Mouse (Mus musculus): Measurements from ENCODE around the gene Mtrex. TPM values are rescaled to one million over a fixed set of nuclear protein-coding genes. Genes with fewer than 3 reads are reported as not detected.
A peak's percentile ranks its signal among the peaks of the same experiment; 100 is the strongest.

Gene Mtrex
- total and polyA plus RNA-seq, 2 experiments from 2014 or later, result 39.9 to 41.8 TPM

- ATAC-seq (no peak), DNase-seq (no peak)
- peaks cover 2% of the 10 kb centered on the region; the same call in 1 of the 2 replicates for H3K4me1 ChIP-seq (ENCODE audit: insufficient read depth)
- H3K9me3 ChIP-seq (ENCODE audit: low read length), result no peaks in the 10 kb centered on the region
- no peak overlapping the region for H3K4me2 ChIP-seq (ENCODE audit: low read depth)
- no peak for TF ChIP-seq CTCF (IDR thresholded peaks at IDR 0.05; ENCODE audit: low read depth)
- peaks cover 19% of the 10 kb centered on the region for H3K36me3 ChIP-seq (ENCODE audit: insufficient read depth)
- no peak overlapping the region for H3K9ac ChIP-seq
- WGBS, result 91% methylated on average over 3 of the region's 3 CpGs
- H3K4me3 ChIP-seq (ENCODE audit: low read depth, low read length), result no peak overlapping the region
- H3K27me3 ChIP-seq (ENCODE audit: insufficient read depth, low read length), result no peaks in the 10 kb centered on the region
- H3K27ac ChIP-seq (ENCODE audit: low read depth, low read length), result no peak overlapping the region
Measured at GRCm38 (mm10) chr13:112920906-112921305, 6.3 kb downstream of the Mtrex start.

- Histone ChIP-seq H3K36me3 (ENCODE audit: insufficient read depth) (peaks cover 19% of the 10 kb centered on the region), H3K4me1 (ENCODE audit: insufficient read depth) (no peaks in the 10 kb centered on the region), H3K4me2 (ENCODE audit: low read depth) (no peak overlapping the region), H3K9ac (no peak overlapping the region), H3K9me3 (ENCODE audit: low read length) (no peaks in the 10 kb centered on the region), H3K27me3 (ENCODE audit: insufficient read depth, low read length) (no peaks in the 10 kb centered on the region), H3K4me3 (ENCODE audit: low read depth, low read length) (no peak overlapping the region), H3K27ac (ENCODE audit: low read depth, low read length) (no peak overlapping the region)
- TF ChIP-seq CTCF (IDR thresholded peaks at IDR 0.05; ENCODE audit: low read depth), result no peak
- no peak for DNase-seq
- ATAC-seq, result no peak
- 87% methylated on average over 4 of the region's 4 CpGs for WGBS
Measured at GRCm38 (mm10) chr13:112919141-112919865, 7.9 kb downstream of the Mtrex start.

- Histone ChIP-seq H3K4me3 (ENCODE audit: low read depth, low read length) (no peak overlapping the region), H3K27ac (ENCODE audit: low read depth, low read length) (no peak overlapping the region), H3K27me3 (ENCODE audit: insufficient read depth, low read length) (no peaks in the 10 kb centered on the region), H3K4me1 (ENCODE audit: insufficient read depth) (no peaks in the 10 kb centered on the region), H3K9me3 (ENCODE audit: low read length) (no peaks in the 10 kb centered on the region), H3K9ac (no peak overlapping the region), H3K4me2 (ENCODE audit: low read depth) (no peak overlapping the region), H3K36me3 (ENCODE audit: insufficient read depth) (peaks cover 26% of the 10 kb centered on the region)
- no peak for TF ChIP-seq CTCF (IDR thresholded peaks at IDR 0.05; ENCODE audit: low read depth)
- DNase-seq (no peak), ATAC-seq (no peak)
- WGBS, result 82% methylated on average over 4 of the region's 4 CpGs
Measured at GRCm38 (mm10) chr13:112910434-112910833, 16.8 kb downstream of the Mtrex start.

GRCm38 (mm10) chr13:112909663-112910062 lies 17.5 kb downstream of the Mtrex start:
- Histone ChIP-seq H3K4me2 (ENCODE audit: low read depth) (no peak overlapping the region), H3K9me3 (ENCODE audit: low read length) (no peaks in the 10 kb centered on the region), H3K4me3 (ENCODE audit: low read depth, low read length) (no peak overlapping the region), H3K36me3 (ENCODE audit: insufficient read depth) (peaks cover 34% of the 10 kb centered on the region), H3K27me3 (ENCODE audit: insufficient read depth, low read length) (no peaks in the 10 kb centered on the region), H3K4me1 (ENCODE audit: insufficient read depth) (no peaks in the 10 kb centered on the region), H3K27ac (ENCODE audit: low read depth, low read length) (no peak overlapping the region), H3K9ac (no peak overlapping the region)
- peak; percentile 67 for DNase-seq
- WGBS, result 70% methylated on average over 4 of the region's 4 CpGs
- TF ChIP-seq CTCF (IDR thresholded peaks at IDR 0.05; ENCODE audit: low read depth), result peak; percentile 83
- ATAC-seq, result no peak; the same call in 1 of the 2 replicates

GRCm38 (mm10) chr13:112902176-112902575 lies 25.0 kb downstream of the Mtrex start:
- 86% methylated on average over 3 of the region's 3 CpGs for whole genome bisulfite sequencing
- no peak overlapping the region for H3K4me2 ChIP-seq (ENCODE audit: low read depth)
- no peaks in the 10 kb centered on the region for H3K4me1 ChIP-seq (ENCODE audit: insufficient read depth)
- no peak overlapping the region for H3K27ac ChIP-seq (ENCODE audit: low read depth, low read length)
- no peak overlapping the region for H3K4me3 ChIP-seq (ENCODE audit: low read depth, low read length)
- H3K9ac ChIP-seq, result no peak overlapping the region
- no peak for TF ChIP-seq CTCF (IDR thresholded peaks at IDR 0.05; ENCODE audit: low read depth)
- no peak for ATAC-seq
- no peaks in the 10 kb centered on the region for H3K9me3 ChIP-seq (ENCODE audit: low read length)
- H3K27me3 ChIP-seq (ENCODE audit: insufficient read depth, low read length), result no peaks in the 10 kb centered on the region
- peaks cover 62% of the 10 kb centered on the region for H3K36me3 ChIP-seq (ENCODE audit: insufficient read depth)
- DNase-seq, result no peak

- WGBS, result 94% methylated on average over 12 of the region's 12 CpGs
- ATAC-seq (no peak), DNase-seq (no peak)
- Histone ChIP-seq H3K27me3 (ENCODE audit: insufficient read depth, low read length) (no peaks in the 10 kb centered on the region), H3K4me2 (ENCODE audit: low read depth) (no peak overlapping the region), H3K36me3 (ENCODE audit: insufficient read depth) (peaks cover 66% of the 10 kb centered on the region), H3K4me3 (ENCODE audit: low read depth, low read length) (no peak overlapping the region), H3K4me1 (ENCODE audit: insufficient read depth) (no peaks in the 10 kb centered on the region), H3K9me3 (ENCODE audit: low read length) (no peaks in the 10 kb centered on the region), H3K9ac (no peak overlapping the region), H3K27ac (ENCODE audit: low read depth, low read length) (no peak overlapping the region)
- no peak for TF ChIP-seq CTCF (IDR thresholded peaks at IDR 0.05; ENCODE audit: low read depth)
Measured at GRCm38 (mm10) chr13:112887234-112887633, 40.0 kb downstream of the Mtrex start.

- Histone ChIP-seq H3K36me3 (ENCODE audit: insufficient read depth) (peaks cover 66% of the 10 kb centered on the region), H3K4me2 (ENCODE audit: low read depth) (no peak overlapping the region), H3K9me3 (ENCODE audit: low read length) (no peaks in the 10 kb centered on the region), H3K4me3 (ENCODE audit: low read depth, low read length) (no peak overlapping the region), H3K9ac (no peak overlapping the region), H3K27ac (ENCODE audit: low read depth, low read length) (no peak overlapping the region), H3K27me3 (ENCODE audit: insufficient read depth, low read length) (no peaks in the 10 kb centered on the region), H3K4me1 (ENCODE audit: insufficient read depth) (no peaks in the 10 kb centered on the region)
- ATAC-seq (no peak), DNase-seq (no peak)
- 84% methylated on average over 17 of the region's 17 CpGs for WGBS
- TF ChIP-seq CTCF (IDR thresholded peaks at IDR 0.05; ENCODE audit: low read depth), result no peak
Measured at GRCm38 (mm10) chr13:112871500-112872266, 55.5 kb downstream of the Mtrex start.
